Mouse (Mus musculus) stomach, embryonic 15.5 days (tissue): ENCODE data around the gene Ehmt1. TPM values are rescaled to one million over a fixed set of nuclear protein-coding genes. Genes with fewer than 3 reads are reported as not detected.

Experiments
- microRNA-seq: library from miRNA; unstranded; fragments of <30 nt; microRNA quantifications from one replicate; pipeline ENCODE4, GENCODE M21; 2016
- polyA plus RNA-seq: library from polyadenylated mRNA; unstranded; fragments of >200 nt; fragmentation: Nextera tagmentation; extraction: Ambion mirVana; gene quantifications from 2 replicates; pipeline ENCODE4 v1.2.1, GENCODE M21; 2015

Gene Ehmt1
- polyA plus RNA-seq, 1 experiment from 2014 or later: 74.2 TPM

Small RNAs within 50 kb of the gene (microRNA-seq; reads per million reads assigned to microRNA genes)
- not detected for gene Gm22875

Other genes starting within 250 kb of the Ehmt1 start
- gene Cacna1b, start 156.5 kb downstream of the Ehmt1 start, polyA plus RNA-seq: 1.1 and 1.2 TPM in 2 replicates
- gene Arrdc1, start 15.6 kb upstream of the Ehmt1 start, polyA plus RNA-seq: 90.2 and 90.5 TPM in 2 replicates
- 16.5 and 16.6 TPM in 2 replicates for gene Zmynd19, start 30.2 kb upstream of the Ehmt1 start, polyA plus RNA-seq
- 23.1 and 24.0 TPM in 2 replicates for gene Dph7, start 42.8 kb upstream of the Ehmt1 start, polyA plus RNA-seq
- 122 and 129 TPM in 2 replicates for gene Mrpl41, start 55.5 kb upstream of the Ehmt1 start, polyA plus RNA-seq
- 8.6 TPM in 2 replicates for gene Pnpla7, start 56.4 kb upstream of the Ehmt1 start, polyA plus RNA-seq
- gene Nsmf, start 134.7 kb upstream of the Ehmt1 start, polyA plus RNA-seq: 59.8 and 63.7 TPM in 2 replicates
- 2.5 and 2.8 TPM in 2 replicates for gene Entpd8, start 160.7 kb upstream of the Ehmt1 start, polyA plus RNA-seq
- 11.4 and 16.1 TPM in 2 replicates for gene Noxa1, start 175.5 kb upstream of the Ehmt1 start, polyA plus RNA-seq